Mouse (Mus musculus) limb, embryonic 12.5 days (tissue): Measurements from ENCODE around the gene Rnf166. TPM values are rescaled to one million over a fixed set of nuclear protein-coding genes. Genes with fewer than 3 reads are reported as not detected.
A peak's percentile ranks its signal among the peaks of the same experiment; 100 is the strongest.

Experiments used
- ATAC-seq: fragments of 200-750 bp; cut with Nextera tagmentation; 2 replicates; pipeline ENCODE4 v1.8.0; 2017; ENCODE audit warnings: low read depth, moderate TSS enrichment; ENCODE audit not compliant: insufficient number of reproducible peaks, insufficient read depth, low FRiP score, low TSS enrichment
- H3K27ac ChIP-seq: fragments of 300-500 bp; sonication (generic); 2 replicates; pipeline ENCODE4 v1.5.1; 2016; ENCODE audit warnings: mild to moderate bottlenecking, moderate library complexity
- H3K27me3 ChIP-seq: fragments of 300-500 bp; sonication (generic); 2 replicates; pipeline ENCODE4 v1.6.1; 2016; ENCODE audit warnings: mild to moderate bottlenecking, moderate library complexity
- H3K36me3 ChIP-seq: fragments of 300-500 bp; sonication (generic); 2 replicates; pipeline ENCODE4 v1.6.1; 2016; ENCODE audit warnings: mild to moderate bottlenecking, moderate library complexity
- H3K4me1 ChIP-seq: fragments of 300-500 bp; sonication (generic); replicated peaks from 2 replicates; pipeline ENCODE4 v1.6.1; 2016
- H3K4me2 ChIP-seq: fragments of 300-500 bp; sonication (generic); 2 replicates; pipeline ENCODE4 v1.6.1; 2016; ENCODE audit warnings: mild to moderate bottlenecking, moderate library complexity
- H3K4me3 ChIP-seq: fragments of 300-500 bp; sonication (generic); replicated peaks from 2 replicates; pipeline ENCODE4 v1.5.1; 2016; ENCODE audit warnings: mild to moderate bottlenecking
- H3K9ac ChIP-seq: fragments of 300-500 bp; sonication (generic); replicated peaks from 2 replicates; pipeline ENCODE4 v1.6.1; 2016; ENCODE audit warnings: mild to moderate bottlenecking, moderate library complexity
- H3K9me3 ChIP-seq: fragments of 300-500 bp; sonication (generic); 2 replicates; pipeline ENCODE4 v1.6.1; 2016; ENCODE audit warnings: mild to moderate bottlenecking, moderate library complexity
- WGBS: fragments of 180-500 bp; shearing (Covaris S2); methylation state at CpG from one replicate; pipeline ENCODE4 v1.1.7; 2016; 5-methylcytosine and 5-hydroxymethylcytosine counted together
- polyA plus RNA-seq: library from polyadenylated mRNA; unstranded; fragments of >200 nt; fragmentation: Nextera tagmentation; extraction: Ambion mirVana; gene quantifications from 2 replicates; pipeline ENCODE4 v1.2.1, GENCODE M21; 2016

Rnf166 gene
- polyA plus RNA-seq, 1 experiment from 2014 or later: 45.8 TPM

GRCm38 (mm10) chr8:122454409-122454808 is 21.5 kb downstream of the Rnf166 start:
- H3K9ac ChIP-seq: no peak overlapping the region
- WGBS: 85% methylated on average over 6 of the region's 6 CpGs
- ATAC-seq: no peak

DNA sequence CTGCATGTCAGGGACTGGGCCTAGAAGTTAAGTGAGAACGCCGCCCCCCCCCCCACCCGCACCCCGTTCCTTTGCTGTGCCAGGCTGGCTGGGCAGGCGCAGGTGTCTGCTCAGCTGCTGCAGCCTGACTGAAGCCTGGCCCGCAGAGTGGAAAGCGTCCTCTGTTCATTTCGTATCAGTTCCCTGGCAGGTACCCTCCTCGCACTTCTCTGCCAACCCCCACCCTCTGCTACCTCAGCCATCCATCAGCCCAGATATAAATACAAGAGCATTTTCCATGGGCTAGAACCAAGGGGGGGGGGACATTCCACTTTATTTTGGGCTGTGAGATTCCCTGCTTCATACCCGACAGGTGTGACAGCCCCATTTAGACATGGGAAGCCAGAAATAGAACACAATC is 23.7 kb downstream of the Rnf166 start:
- no peaks in the 10 kb centered on the region for H3K36me3 ChIP-seq
- 87% methylated on average over 10 of the region's 10 CpGs for WGBS
- H3K9me3 ChIP-seq: no peaks in the 10 kb centered on the region
- H3K27me3 ChIP-seq: peaks cover 25% of the 10 kb centered on the region
- ATAC-seq: no peak
- H3K9ac ChIP-seq: no peak overlapping the region
- H3K4me3 ChIP-seq: no peak overlapping the region
- no peaks in the 10 kb centered on the region for H3K4me1 ChIP-seq
- no peak overlapping the region for H3K27ac ChIP-seq
- no peak overlapping the region for H3K4me2 ChIP-seq

More at GRCm38 (mm10) chr8:122454409-122454808, 21.5 kb downstream of the Rnf166 start:
- Histone ChIP-seq H3K4me2 (no peak overlapping the region), H3K36me3 (no peaks in the 10 kb centered on the region), H3K4me1 (no peaks in the 10 kb centered on the region), H3K9me3 (no peaks in the 10 kb centered on the region), H3K27me3 (peaks cover 47% of the 10 kb centered on the region), H3K27ac (no peak overlapping the region), H3K4me3 (no peak overlapping the region)

GRCm38 (mm10) chr8:122451161-122451703 is 24.6 kb downstream of the Rnf166 start:
- WGBS: 75% methylated on average over 7 of the region's 7 CpGs
- H3K27ac ChIP-seq: no peak overlapping the region
- ATAC-seq: no peak
- no peaks in the 10 kb centered on the region for H3K36me3 ChIP-seq
- H3K9ac ChIP-seq: no peak overlapping the region
- no peaks in the 10 kb centered on the region for H3K9me3 ChIP-seq
- peaks cover 16% of the 10 kb centered on the region for H3K27me3 ChIP-seq
- H3K4me1 ChIP-seq: 0 out of 2 replicates have a peak, but pooled peaks cover 2% of the 10 kb centered on the region
- no peak overlapping the region for H3K4me2 ChIP-seq
- no peak overlapping the region for H3K4me3 ChIP-seq

DNA sequence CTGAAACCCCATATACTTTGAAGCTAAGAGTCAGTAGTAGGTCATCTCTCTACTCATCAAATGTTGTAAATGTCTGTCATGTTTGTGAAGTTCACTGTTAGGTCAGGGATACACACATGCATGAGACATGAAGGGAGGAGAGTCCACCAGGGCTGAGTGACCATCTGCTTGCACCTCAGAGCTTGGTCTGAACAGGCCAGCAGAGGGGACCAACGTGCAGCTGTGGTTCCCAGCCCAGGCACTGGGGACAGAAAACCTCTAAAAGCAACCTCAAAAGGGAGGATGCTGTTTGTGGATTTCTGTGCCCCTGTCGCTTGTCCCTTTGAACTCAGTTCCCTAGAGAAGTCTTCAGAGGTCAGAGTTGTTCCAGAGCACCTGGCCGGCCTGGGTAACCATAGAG is 30.7 kb downstream of the Rnf166 start:
- no peak overlapping the region for H3K4me2 ChIP-seq
- no peak for ATAC-seq
- H3K9me3 ChIP-seq: no peaks in the 10 kb centered on the region
- no peak overlapping the region for H3K9ac ChIP-seq
- peaks cover 36% of the 10 kb centered on the region for H3K4me1 ChIP-seq
- 63% methylated on average over 3 of the region's 3 CpGs for WGBS
- H3K4me3 ChIP-seq: no peak overlapping the region
- H3K27me3 ChIP-seq: no peaks in the 10 kb centered on the region
- H3K36me3 ChIP-seq: no peaks in the 10 kb centered on the region
- no peak overlapping the region; the same call in 1 of the 2 replicates for H3K27ac ChIP-seq

DNA sequence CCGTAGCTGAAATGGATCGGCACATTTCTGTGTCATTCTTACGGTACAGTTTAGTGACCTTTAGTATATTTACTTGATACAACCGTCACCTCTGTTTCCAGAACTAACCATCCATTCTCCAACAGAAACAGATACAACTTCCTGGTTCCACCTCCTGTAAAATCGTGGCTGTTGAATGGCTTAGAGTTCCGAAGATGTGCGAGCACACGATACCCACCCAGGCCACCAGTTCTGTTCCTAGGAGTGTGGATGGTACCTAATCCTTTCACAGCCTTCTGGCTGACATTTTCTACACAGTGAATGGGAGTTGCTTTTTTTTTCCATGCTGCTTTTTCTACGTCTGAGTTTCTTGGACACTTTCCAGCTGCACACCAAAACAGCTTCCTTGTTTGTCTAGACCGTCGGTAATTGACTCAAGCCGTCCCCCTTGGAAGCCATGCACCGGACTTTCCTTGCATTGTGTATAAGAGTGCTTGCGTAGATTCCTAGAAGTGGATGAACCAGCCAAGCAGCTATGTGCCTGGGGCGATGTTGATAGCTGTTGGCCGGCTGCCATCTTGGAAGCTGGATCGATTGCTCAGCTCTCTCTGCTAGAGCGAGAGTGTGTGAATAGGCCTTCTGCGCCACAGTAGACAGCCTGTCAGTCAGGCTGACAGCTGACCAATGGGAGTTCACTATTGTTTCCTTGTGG is 31.7 kb downstream of the Rnf166 start:
- Histone ChIP-seq H3K4me2 (peak overlapping the region; percentile 93), H3K4me3 (peak overlapping the region; percentile 65), H3K36me3 (peaks cover 8% of the 10 kb centered on the region), H3K9me3 (no peaks in the 10 kb centered on the region), H3K27ac (peak overlapping the region; percentile 94), H3K9ac (peak overlapping the region; percentile 77), H3K4me1 (peaks cover 36% of the 10 kb centered on the region), H3K27me3 (no peaks in the 10 kb centered on the region)
- WGBS: 23% methylated on average over 19 of the region's 19 CpGs
- ATAC-seq: no peak

- ATAC-seq: peak; percentile 99
- H3K4me1 ChIP-seq: peaks cover 36% of the 10 kb centered on the region
- no peaks in the 10 kb centered on the region for H3K9me3 ChIP-seq
- H3K27me3 ChIP-seq: no peaks in the 10 kb centered on the region
- WGBS: under 1% methylated on average over 47 of the region's 47 CpGs
- peak within 1 kb of the TSS; percentile 94 for H3K27ac ChIP-seq
- H3K9ac ChIP-seq: peak within 1 kb of the TSS; percentile 77
- H3K4me2 ChIP-seq: peak within 1 kb of the TSS; percentile 93
- H3K36me3 ChIP-seq: peaks cover 14% of the 10 kb centered on the region
- H3K4me3 ChIP-seq: peak within 1 kb of the TSS; percentile 65
Measured at GRCm38 (mm10) chr8:122443262-122444006, 32.4 kb downstream of the Rnf166 start, which contains the start of gene Mvd. TSS of gene Mvd (minus strand) at chr8:122443422.

DNA sequence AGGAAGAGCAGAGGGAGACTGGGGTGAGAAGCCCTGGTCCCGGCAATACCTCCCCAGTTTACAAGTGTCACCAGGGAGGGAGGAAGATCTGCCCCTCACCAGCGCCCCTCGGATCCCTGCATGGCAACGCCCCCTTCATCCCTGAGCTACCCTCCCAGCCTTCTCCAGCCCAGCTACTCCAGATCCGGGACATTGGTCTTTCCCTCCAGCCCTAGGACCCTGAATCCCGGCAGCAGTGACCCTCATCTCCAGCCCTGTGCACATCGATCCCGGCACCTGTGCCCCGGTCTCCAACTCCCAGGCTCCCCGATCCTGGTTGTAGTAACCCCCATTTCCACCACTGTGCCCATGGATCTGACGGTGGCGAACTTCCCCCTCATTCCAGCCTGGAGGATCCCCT is 33.1 kb downstream of the Rnf166 start:
- Histone ChIP-seq H3K27ac (peak overlapping the region; percentile 75), H3K27me3 (no peaks in the 10 kb centered on the region), H3K4me2 (peak overlapping the region; percentile 93), H3K9me3 (no peaks in the 10 kb centered on the region), H3K9ac (peak overlapping the region; percentile 73), H3K4me1 (peaks cover 36% of the 10 kb centered on the region), H3K4me3 (peak overlapping the region; percentile 65), H3K36me3 (peaks cover 21% of the 10 kb centered on the region)
- WGBS: 2% methylated on average over 12 of the region's 12 CpGs
- ATAC-seq: peak; percentile 4; the same call in 1 of the 2 replicates

GRCm38 (mm10) chr8:122442356-122442755 is 33.5 kb downstream of the Rnf166 start:
- Histone ChIP-seq H3K27me3 (no peaks in the 10 kb centered on the region), H3K9me3 (no peaks in the 10 kb centered on the region), H3K4me2 (peak overlapping the region; percentile 93), H3K27ac (peak overlapping the region; percentile 75), H3K4me1 (peaks cover 36% of the 10 kb centered on the region), H3K9ac (peak overlapping the region; percentile 73), H3K4me3 (peak overlapping the region; percentile 65), H3K36me3 (peaks cover 25% of the 10 kb centered on the region)
- ATAC-seq: no peak
- 16% methylated on average over 7 of the region's 7 CpGs for WGBS

GRCm38 (mm10) chr8:122441326-122441725 is 34.5 kb downstream of the Rnf166 start:
- WGBS: 90% methylated on average over 1 of the region's 1 CpGs
- Histone ChIP-seq H3K27me3 (no peaks in the 10 kb centered on the region), H3K9me3 (no peaks in the 10 kb centered on the region), H3K27ac (no peak overlapping the region), H3K4me3 (no peak overlapping the region), H3K36me3 (peaks cover 35% of the 10 kb centered on the region), H3K4me1 (peaks cover 34% of the 10 kb centered on the region), H3K4me2 (no peak overlapping the region), H3K9ac (no peak overlapping the region)
- ATAC-seq: no peak

DNA sequence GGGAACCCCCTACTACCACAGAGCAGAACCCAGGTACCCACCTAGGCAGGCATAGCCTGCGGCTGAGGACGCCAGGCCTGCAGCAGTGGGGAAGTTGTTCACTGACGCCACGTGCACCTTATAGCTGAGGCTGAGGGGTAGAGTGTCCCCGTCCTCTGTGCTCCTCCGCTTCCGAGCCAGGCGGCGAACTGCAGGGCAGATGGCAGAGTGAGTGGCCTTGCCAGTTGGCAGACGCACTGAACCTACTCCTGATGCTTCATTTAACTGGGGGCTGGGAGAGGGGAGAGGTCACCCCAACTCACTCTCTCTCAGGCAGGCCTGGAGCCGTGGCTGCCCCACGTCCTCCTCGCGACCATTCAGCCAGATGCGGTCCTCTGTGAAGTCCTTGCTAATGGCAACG is 36.5 kb downstream of the Rnf166 start:
- Histone ChIP-seq H3K4me3 (no peak overlapping the region), H3K27ac (no peak overlapping the region), H3K36me3 (peaks cover 55% of the 10 kb centered on the region), H3K9me3 (peaks cover 5% of the 10 kb centered on the region; the same call in 1 of the 2 replicates), H3K27me3 (no peaks in the 10 kb centered on the region), H3K4me1 (peaks cover 14% of the 10 kb centered on the region), H3K4me2 (no peak overlapping the region), H3K9ac (no peak overlapping the region)
- WGBS: 94% methylated on average over 16 of the region's 16 CpGs
- ATAC-seq: no peak

DNA sequence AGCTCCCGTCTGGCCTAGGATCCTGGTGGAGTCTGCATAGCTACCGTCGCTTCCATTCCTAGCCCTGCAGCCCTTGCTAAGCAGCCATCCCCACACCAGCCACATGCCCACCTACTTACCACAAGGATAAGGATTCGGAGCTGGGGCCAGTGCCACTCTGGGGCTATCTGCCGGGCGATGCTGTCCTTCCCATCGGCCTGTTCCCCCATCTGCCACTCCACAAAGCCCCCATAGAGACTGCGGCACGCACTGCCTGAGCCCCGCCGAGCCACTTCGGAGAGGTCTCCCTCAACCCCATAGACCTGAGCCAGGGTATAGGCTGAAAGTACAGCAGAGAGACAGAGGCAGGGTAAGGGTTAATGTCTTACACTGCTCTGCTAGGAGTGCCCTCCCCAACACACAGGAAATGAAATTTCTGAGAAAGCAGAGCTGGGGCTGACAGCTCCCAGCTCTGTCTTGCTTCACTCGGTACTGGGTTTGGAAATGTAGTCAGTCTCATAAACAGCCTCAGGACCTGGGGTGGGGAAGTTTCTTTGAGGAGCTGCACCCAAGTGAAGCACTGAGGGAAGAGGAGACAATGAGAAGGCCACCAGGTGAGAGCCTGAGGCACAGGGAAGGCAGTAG is 38.0 kb downstream of the Rnf166 start:
- Histone ChIP-seq H3K27me3 (no peaks in the 10 kb centered on the region), H3K9me3 (peaks cover 5% of the 10 kb centered on the region; the same call in 1 of the 2 replicates), H3K4me2 (no peak overlapping the region), H3K9ac (no peak overlapping the region; the same call in 1 of the 2 replicates), H3K4me3 (no peak overlapping the region), H3K4me1 (peaks cover 17% of the 10 kb centered on the region), H3K27ac (peak overlapping the region; percentile 72), H3K36me3 (peaks cover 64% of the 10 kb centered on the region)
- ATAC-seq: no peak
- 85% methylated on average over 13 of the region's 13 CpGs for WGBS
